Mouse (Mus musculus): Measurements from ENCODE around the gene Fads6. TPM values are rescaled to one million over a fixed set of nuclear protein-coding genes. Genes with fewer than 3 reads are reported as not detected.

Gene Fads6
- polyA plus RNA-seq, 1 experiment, result 0.71 TPM

DNA sequence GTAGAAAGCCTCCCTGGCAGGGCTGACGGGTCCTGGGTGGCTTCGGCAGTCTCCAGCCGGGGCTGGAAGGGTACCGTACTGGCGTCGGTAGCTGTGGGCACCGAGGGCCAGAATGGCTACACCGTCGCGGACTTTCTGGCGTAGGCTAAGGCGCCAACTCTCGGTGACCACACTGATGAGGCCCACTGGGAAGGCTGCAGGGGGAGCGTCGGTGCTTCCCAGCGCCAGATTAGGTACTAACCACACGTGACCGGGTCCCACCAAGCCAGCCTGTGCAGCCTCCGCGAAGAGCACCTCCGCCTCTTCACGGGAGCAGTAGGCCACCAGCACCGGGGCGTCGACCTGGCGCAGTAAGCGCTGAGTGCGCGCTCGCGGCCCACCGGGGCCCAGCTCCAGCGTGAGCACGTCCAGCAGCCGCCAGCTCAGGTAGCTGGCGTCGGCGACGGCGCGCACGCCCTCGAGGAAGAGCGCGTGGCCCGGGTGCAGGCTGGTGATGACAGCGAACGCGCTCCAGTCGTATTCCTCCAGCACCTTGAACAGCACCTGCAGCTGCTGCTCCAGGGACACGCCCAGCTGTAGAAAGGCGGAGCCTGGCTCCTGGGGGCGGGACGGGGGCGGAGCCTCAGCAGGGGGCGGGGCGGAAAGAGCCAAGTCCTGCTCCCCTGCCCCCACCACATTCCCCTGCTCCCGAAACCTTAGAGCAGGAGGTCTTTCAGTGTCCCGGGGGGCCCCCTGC, 39.5 kb downstream of the Fads6 start:
- WGBS, result 19% methylated on average over 59 of the region's 59 CpGs
- H3K27me3 ChIP-seq (ENCODE audit: control insufficient read depth, insufficient read depth, low read length), result peaks cover 26% of the 10 kb centered on the region
- H3K27ac ChIP-seq (ENCODE audit: insufficient read depth, low read depth, low read length), result no peak overlapping the region
- TF ChIP-seq POLR2A (IDR thresholded peaks at IDR 0.05; ENCODE audit: low read depth, low read length) (no peak), CTCF (IDR thresholded peaks at IDR 0.05; ENCODE audit: extremely low read depth, insufficient read length, insufficient replicate concordance, low read depth, low read length) (no peak)
- H3K36me3 ChIP-seq (ENCODE audit: control insufficient read depth, insufficient read depth, low read length), result no peaks in the 10 kb centered on the region
- H3K4me1 ChIP-seq (ENCODE audit: control insufficient read depth, insufficient read depth, insufficient read length, low read length), result peaks cover 3% of the 10 kb centered on the region; the same call in 1 of the 2 replicates
- no peak overlapping the region for H3K4me3 ChIP-seq (ENCODE audit: low read depth, low read length)

DNA sequence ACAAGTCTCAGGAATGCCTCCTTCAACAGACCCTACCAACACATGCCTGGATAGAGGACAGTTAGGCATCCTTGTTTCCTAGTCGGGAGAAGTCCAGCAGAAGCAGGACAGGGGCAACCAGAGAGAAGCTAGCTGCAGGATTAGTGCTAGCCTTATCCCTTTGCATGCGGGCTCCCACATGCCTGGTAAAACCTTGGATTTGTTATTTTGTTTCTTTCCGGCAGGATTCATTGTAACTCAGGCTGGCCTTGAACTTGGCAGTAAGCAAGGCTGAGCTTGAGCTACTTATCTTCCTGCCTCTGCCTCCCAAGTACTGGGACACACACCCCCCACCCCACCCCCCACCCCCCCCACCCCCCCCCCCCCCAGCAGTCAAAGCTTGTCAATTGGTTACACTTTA, 46.2 kb downstream of the Fads6 start:
- 71% methylated on average over 3 of the region's 3 CpGs for WGBS

DNA sequence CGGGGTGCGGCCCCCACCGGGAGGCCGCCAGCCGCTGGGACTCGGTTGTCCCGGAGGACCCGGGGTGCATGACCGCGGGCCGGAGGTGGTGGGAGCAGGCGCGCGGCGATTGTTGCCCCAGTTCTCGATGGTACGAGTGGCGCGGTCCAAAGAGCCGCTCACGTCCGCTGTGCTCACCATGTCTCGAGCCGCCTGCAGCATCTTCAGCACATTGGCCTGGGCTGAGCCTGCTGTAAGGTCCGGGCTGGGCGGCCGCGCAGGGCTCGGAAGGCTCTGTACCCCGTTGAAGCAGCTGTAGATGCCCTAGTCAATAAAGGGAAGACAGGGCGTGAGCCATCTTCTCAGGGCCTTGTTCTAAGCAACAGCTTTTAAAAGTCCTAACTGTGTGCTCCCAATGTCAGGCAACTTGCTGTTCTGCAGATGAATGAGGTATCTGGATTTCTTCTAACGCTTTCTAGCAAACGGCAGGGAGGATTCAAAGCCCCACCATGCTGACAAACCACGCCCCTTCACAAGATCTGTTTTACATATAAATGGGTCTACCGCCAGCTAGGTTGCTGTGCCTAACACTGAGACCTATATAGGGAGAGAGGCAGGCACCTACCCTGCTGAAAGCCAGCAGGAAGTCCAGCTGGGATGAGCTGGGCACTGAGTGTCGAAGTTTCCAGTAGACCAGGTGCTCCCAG, 46.9 kb downstream of the Fads6 start:
- 4% methylated on average over 36 of the region's 36 CpGs for WGBS
- no peaks in the 10 kb centered on the region for H3K36me3 ChIP-seq (ENCODE audit: control insufficient read depth, insufficient read depth, low read length)
- no peak overlapping the region for H3K27ac ChIP-seq (ENCODE audit: insufficient read depth, low read depth, low read length)
- TF ChIP-seq POLR2A (IDR thresholded peaks at IDR 0.05; ENCODE audit: low read depth, low read length) (no peak), CTCF (IDR thresholded peaks at IDR 0.05; ENCODE audit: extremely low read depth, insufficient read length, insufficient replicate concordance, low read depth, low read length) (no peak)
- peaks cover 29% of the 10 kb centered on the region for H3K27me3 ChIP-seq (ENCODE audit: control insufficient read depth, insufficient read depth, low read length)
- no peaks in the 10 kb centered on the region; the same call in 1 of the 2 replicates for H3K4me1 ChIP-seq (ENCODE audit: control insufficient read depth, insufficient read depth, insufficient read length, low read length)
- H3K4me3 ChIP-seq (ENCODE audit: low read depth, low read length), result peak overlapping the region; percentile 0; the same call in 1 of the 2 replicates

More for the DNA sequence above, 46.2 kb downstream of the Fads6 start:
- Histone ChIP-seq H3K4me1 (ENCODE audit: control insufficient read depth, insufficient read depth, insufficient read length, low read length) (no peaks in the 10 kb centered on the region; the same call in 1 of the 2 replicates), H3K4me3 (ENCODE audit: low read depth, low read length) (no peak overlapping the region), H3K27ac (ENCODE audit: insufficient read depth, low read depth, low read length) (no peak overlapping the region), H3K36me3 (ENCODE audit: control insufficient read depth, insufficient read depth, low read length) (no peaks in the 10 kb centered on the region), H3K27me3 (ENCODE audit: control insufficient read depth, insufficient read depth, low read length) (peaks cover 29% of the 10 kb centered on the region)
- TF ChIP-seq CTCF (IDR thresholded peaks at IDR 0.05; ENCODE audit: extremely low read depth, insufficient read length, insufficient replicate concordance, low read depth, low read length), result no peak
- no peak for TF ChIP-seq POLR2A (IDR thresholded peaks at IDR 0.05; ENCODE audit: low read depth, low read length)

DNA sequence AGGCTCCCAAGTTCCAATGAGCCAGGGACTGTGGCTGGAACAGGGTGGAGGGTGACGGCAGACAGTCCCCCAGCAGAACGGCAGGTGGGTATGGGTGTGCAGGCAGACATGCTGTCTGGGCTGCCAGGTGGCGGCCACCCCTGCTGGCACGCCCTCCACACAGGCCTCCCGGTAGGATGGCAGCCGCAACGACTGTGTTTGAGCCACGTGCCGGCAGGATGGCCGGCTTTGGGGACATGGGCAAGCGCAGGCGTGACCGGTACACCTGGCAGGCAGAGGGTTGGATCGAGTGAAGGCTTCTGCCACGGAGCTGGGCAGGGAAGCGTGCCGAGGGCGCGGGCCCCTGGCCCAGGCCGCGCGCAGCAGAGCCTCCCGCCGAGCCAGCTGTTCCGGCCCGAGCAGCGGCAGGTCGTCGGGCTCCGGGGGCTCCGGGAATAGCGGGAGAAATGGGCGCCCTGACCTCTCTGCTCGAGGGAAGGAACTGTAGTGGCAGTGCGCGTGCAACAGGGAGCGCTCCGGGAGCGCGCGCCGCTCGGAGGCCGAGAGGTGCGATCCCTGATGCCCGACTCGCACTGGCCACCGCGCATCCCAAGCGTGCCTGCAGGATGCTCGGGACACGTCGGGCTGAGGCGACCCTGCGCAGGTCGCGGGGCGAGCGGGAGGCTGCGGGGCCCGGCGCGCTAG, 47.6 kb downstream of the Fads6 start:
- peak overlapping the region; percentile 0; the same call in 1 of the 2 replicates for H3K4me3 ChIP-seq (ENCODE audit: low read depth, low read length)
- peaks cover 29% of the 10 kb centered on the region for H3K27me3 ChIP-seq (ENCODE audit: control insufficient read depth, insufficient read depth, low read length)
- no peak overlapping the region for H3K27ac ChIP-seq (ENCODE audit: insufficient read depth, low read depth, low read length)
- no peaks in the 10 kb centered on the region; the same call in 1 of the 2 replicates for H3K4me1 ChIP-seq (ENCODE audit: control insufficient read depth, insufficient read depth, insufficient read length, low read length)
- no peak for TF ChIP-seq POLR2A (IDR thresholded peaks at IDR 0.05; ENCODE audit: low read depth, low read length)
- no peak for TF ChIP-seq CTCF (IDR thresholded peaks at IDR 0.05; ENCODE audit: extremely low read depth, insufficient read length, insufficient replicate concordance, low read depth, low read length)
- peaks cover 2% of the 10 kb centered on the region; the same call in 1 of the 2 replicates for H3K36me3 ChIP-seq (ENCODE audit: control insufficient read depth, insufficient read depth, low read length)
- WGBS, result 1% methylated on average over 62 of the region's 63 CpGs

DNA sequence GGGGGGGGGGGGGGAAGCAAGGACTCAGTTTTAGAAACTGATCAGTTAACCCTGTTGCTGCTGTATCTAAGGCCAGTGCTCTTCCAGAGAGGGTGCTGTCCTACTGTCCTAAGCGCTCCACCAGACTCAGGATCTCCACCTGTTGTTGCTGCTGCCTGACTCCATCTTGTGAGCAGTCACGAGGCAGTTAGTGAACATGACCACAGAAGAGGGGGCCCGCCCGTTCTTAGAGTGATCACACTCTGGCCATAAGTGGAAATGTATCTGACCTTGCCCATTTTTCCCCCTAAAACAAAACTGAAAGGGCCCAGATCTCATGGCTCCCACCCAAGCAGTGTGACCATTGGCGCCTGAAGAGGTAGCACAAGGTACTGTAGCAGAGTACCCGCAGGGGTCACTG, 49.5 kb downstream of the Fads6 start:
- H3K27me3 ChIP-seq (ENCODE audit: control insufficient read depth, insufficient read depth, low read length), result peaks cover 29% of the 10 kb centered on the region
- H3K4me3 ChIP-seq (ENCODE audit: low read depth, low read length), result no peak overlapping the region
- H3K27ac ChIP-seq (ENCODE audit: insufficient read depth, low read depth, low read length), result no peak overlapping the region
- peaks cover 13% of the 10 kb centered on the region; the same call in 1 of the 2 replicates for H3K36me3 ChIP-seq (ENCODE audit: control insufficient read depth, insufficient read depth, low read length)
- no peaks in the 10 kb centered on the region; the same call in 1 of the 2 replicates for H3K4me1 ChIP-seq (ENCODE audit: control insufficient read depth, insufficient read depth, insufficient read length, low read length)
- TF ChIP-seq CTCF (IDR thresholded peaks at IDR 0.05; ENCODE audit: extremely low read depth, insufficient read length, insufficient replicate concordance, low read depth, low read length), result no peak
- no peak for TF ChIP-seq POLR2A (IDR thresholded peaks at IDR 0.05; ENCODE audit: low read depth, low read length)
- 64% methylated on average over 6 of the region's 6 CpGs for WGBS

DNA sequence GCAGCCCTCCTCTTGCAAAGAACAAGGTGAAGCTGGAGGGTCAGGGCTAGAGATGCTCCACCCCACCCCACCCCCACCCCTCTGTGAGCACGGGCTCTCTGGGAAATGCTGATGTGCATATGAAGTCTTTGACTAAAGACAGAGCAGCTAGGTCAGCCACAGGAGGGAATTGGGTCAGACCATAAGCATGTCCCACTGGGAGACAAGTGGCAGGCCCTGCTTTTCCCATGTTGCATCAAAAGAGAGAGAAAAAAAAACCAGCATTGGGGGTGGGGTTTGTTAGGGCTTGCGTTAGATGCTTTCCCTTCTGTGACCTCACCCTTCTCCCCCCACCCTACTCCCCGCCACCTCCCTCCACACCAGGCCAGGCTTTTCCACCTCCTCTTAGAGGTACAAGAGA, 50.2 kb downstream of the Fads6 start:
- Histone ChIP-seq H3K4me1 (ENCODE audit: control insufficient read depth, insufficient read depth, insufficient read length, low read length) (no peaks in the 10 kb centered on the region; the same call in 1 of the 2 replicates), H3K4me3 (ENCODE audit: low read depth, low read length) (no peak overlapping the region), H3K36me3 (ENCODE audit: control insufficient read depth, insufficient read depth, low read length) (peaks cover 13% of the 10 kb centered on the region; the same call in 1 of the 2 replicates), H3K27me3 (ENCODE audit: control insufficient read depth, insufficient read depth, low read length) (peaks cover 29% of the 10 kb centered on the region), H3K27ac (ENCODE audit: insufficient read depth, low read depth, low read length) (no peak overlapping the region)
- TF ChIP-seq CTCF (IDR thresholded peaks at IDR 0.05; ENCODE audit: extremely low read depth, insufficient read length, insufficient replicate concordance, low read depth, low read length), result no peak
- no peak for TF ChIP-seq POLR2A (IDR thresholded peaks at IDR 0.05; ENCODE audit: low read depth, low read length)
- WGBS, result 41% methylated on average over 3 of the region's 3 CpGs

Data from small intestine, adult 2 months (tissue).